Mouse (Mus musculus): ENCODE results near the gene Emc6. TPM values are rescaled to one million over a fixed set of nuclear protein-coding genes. Genes with fewer than 3 reads are reported as not detected.

The Emc6 gene
- polyA plus RNA-seq, 1 experiment, result 77.6 TPM

DNA sequence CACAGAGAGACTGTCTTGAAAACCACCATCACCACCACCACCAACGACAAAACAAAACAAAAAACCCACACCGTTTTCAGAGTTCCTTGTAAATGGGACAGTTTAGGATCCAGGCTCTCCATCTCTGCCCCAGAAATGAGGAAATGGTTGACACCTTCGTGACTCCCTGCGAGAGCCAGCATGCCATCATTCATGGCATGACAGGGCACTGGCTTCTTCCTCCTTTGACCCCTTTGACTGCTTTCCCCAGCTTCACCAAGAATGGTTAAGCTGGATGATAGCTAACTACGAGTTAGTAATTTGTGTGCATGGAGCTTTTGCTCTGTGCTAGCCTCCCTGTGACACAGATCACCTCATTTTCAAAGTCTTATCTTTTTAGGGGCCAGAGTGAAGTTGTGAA, 14.6 kb downstream of the Emc6 start:
- H3K27me3 ChIP-seq (replicated peaks; ENCODE audit: control insufficient read depth, insufficient read depth, low read length), result no peaks in the 10 kb centered on the region
- no peak overlapping the region for H3K4me3 ChIP-seq (ENCODE audit: insufficient read depth, low read depth, low read length)

GRCm38 (mm10) chr11:73161616-73162015, 15.2 kb downstream of the Emc6 start:
- peak overlapping the region; percentile 67; the same call in 1 of the 2 replicates for H3K27ac ChIP-seq (ENCODE audit: insufficient read depth, low read depth, low read length)
- H3K27me3 ChIP-seq (replicated peaks; ENCODE audit: control insufficient read depth, insufficient read depth, low read length), result no peaks in the 10 kb centered on the region
- H3K4me1 ChIP-seq (ENCODE audit: control insufficient read depth, insufficient read depth, low read length), result peaks cover 3% of the 10 kb centered on the region; the same call in 1 of the 2 replicates
- DNase-seq, result no peak
- 87% methylated on average over 4 of the region's 4 CpGs for WGBS
- TF ChIP-seq POLR2A (IDR thresholded peaks at IDR 0.05; ENCODE audit: low read depth, low read length) (no peak), CTCF (conservative IDR thresholded peaks at IDR 0.05; ENCODE audit: insufficient read depth, insufficient read length, low read depth, low read length) (no peak)
- H3K36me3 ChIP-seq (ENCODE audit: control insufficient read depth, insufficient read depth, low read length), result no peaks in the 10 kb centered on the region
- H3K4me3 ChIP-seq (ENCODE audit: insufficient read depth, low read depth, low read length), result no peak overlapping the region

More for the DNA sequence above, 14.6 kb downstream of the Emc6 start:
- H3K4me1 ChIP-seq (ENCODE audit: control insufficient read depth, insufficient read depth, low read length), result peaks cover 3% of the 10 kb centered on the region; the same call in 1 of the 2 replicates
- peak; percentile 51 for DNase-seq
- no peak overlapping the region for H3K27ac ChIP-seq (ENCODE audit: insufficient read depth, low read depth, low read length)
- TF ChIP-seq POLR2A (IDR thresholded peaks at IDR 0.05; ENCODE audit: low read depth, low read length), result no peak
- no peak for TF ChIP-seq CTCF (conservative IDR thresholded peaks at IDR 0.05; ENCODE audit: insufficient read depth, insufficient read length, low read depth, low read length)
- H3K36me3 ChIP-seq (ENCODE audit: control insufficient read depth, insufficient read depth, low read length), result no peaks in the 10 kb centered on the region
- 36% methylated on average over 5 of the region's 5 CpGs for WGBS

DNA sequence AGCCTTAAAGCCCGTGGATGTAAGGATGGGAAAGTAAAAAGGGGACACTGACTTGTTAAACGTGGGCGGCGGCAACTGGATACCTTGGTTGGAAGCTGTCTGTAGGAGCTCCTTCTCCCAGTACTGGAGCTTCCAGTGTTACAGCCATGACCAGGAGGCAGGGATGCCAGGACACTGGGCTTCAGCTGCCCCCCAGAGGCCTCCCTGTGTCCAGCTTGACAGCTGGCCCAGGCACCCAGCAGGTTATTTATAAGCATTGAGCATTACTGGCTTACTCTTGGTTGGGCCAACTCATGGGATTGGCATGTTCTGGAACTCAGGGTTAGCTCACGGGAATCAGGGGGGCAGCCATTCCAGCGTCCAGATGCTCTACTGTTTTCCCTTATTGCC, 16.0 kb downstream of the Emc6 start:
- peak; percentile 66 for DNase-seq
- Histone ChIP-seq H3K4me1 (ENCODE audit: control insufficient read depth, insufficient read depth, low read length) (peaks cover 6% of the 10 kb centered on the region; the same call in 1 of the 2 replicates), H3K36me3 (ENCODE audit: control insufficient read depth, insufficient read depth, low read length) (no peaks in the 10 kb centered on the region)

GRCm38 (mm10) chr11:73159957-73160810, 16.7 kb downstream of the Emc6 start, which contains the start of gene P2rx5:
Gene P2rx5, plus strand, starts transcription at chr11:73160421.
- H3K4me3 ChIP-seq (ENCODE audit: insufficient read depth, low read depth, low read length), result peak within 1 kb of the TSS; percentile 42
- no peaks in the 10 kb centered on the region for H3K36me3 ChIP-seq (ENCODE audit: control insufficient read depth, insufficient read depth, low read length)
- peak within 1 kb of the TSS; percentile 67 for H3K27ac ChIP-seq (ENCODE audit: insufficient read depth, low read depth, low read length)
- WGBS, result 5% methylated on average over 49 of the region's 49 CpGs
- no peaks in the 10 kb centered on the region for H3K27me3 ChIP-seq (replicated peaks; ENCODE audit: control insufficient read depth, insufficient read depth, low read length)
- peaks cover 6% of the 10 kb centered on the region; the same call in 1 of the 2 replicates for H3K4me1 ChIP-seq (ENCODE audit: control insufficient read depth, insufficient read depth, low read length)
- TF ChIP-seq CTCF (conservative IDR thresholded peaks at IDR 0.05; ENCODE audit: insufficient read depth, insufficient read length, low read depth, low read length) (no peak), POLR2A (IDR thresholded peaks at IDR 0.05; ENCODE audit: low read depth, low read length) (no peak)
- DNase-seq, result peak; percentile 78

More for the DNA sequence above, 16.0 kb downstream of the Emc6 start:
- no peak for TF ChIP-seq POLR2A (IDR thresholded peaks at IDR 0.05; ENCODE audit: low read depth, low read length)
- no peak for TF ChIP-seq CTCF (conservative IDR thresholded peaks at IDR 0.05; ENCODE audit: insufficient read depth, insufficient read length, low read depth, low read length)
- H3K4me3 ChIP-seq (ENCODE audit: insufficient read depth, low read depth, low read length), result peak overlapping the region; percentile 42
- WGBS, result 25% methylated on average over 6 of the region's 6 CpGs
- H3K27ac ChIP-seq (ENCODE audit: insufficient read depth, low read depth, low read length), result peak overlapping the region; percentile 67
- H3K27me3 ChIP-seq (replicated peaks; ENCODE audit: control insufficient read depth, insufficient read depth, low read length), result no peaks in the 10 kb centered on the region

DNA sequence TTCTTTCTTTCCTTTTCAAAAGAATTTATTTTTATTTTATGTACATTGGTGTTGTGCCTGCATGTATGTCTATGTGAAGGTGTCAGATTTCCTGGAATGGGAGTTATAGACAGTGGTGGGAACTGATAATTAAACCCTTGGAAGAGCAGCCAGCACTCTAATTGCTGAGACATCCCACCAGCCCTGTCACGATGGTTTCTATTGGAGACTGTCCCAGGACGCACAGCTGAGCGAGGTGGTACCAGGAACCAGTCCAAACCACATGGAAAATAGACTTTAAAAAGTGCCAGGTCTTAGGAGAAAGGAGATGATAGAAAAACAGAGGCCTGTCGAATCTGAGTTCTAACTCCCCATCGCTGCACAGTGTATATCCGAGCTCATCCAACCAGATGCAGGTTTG, 21.8 kb downstream of the Emc6 start:
- no peak overlapping the region for H3K4me3 ChIP-seq (ENCODE audit: insufficient read depth, low read depth, low read length)
- TF ChIP-seq CTCF (conservative IDR thresholded peaks at IDR 0.05; ENCODE audit: insufficient read depth, insufficient read length, low read depth, low read length) (no peak), POLR2A (IDR thresholded peaks at IDR 0.05; ENCODE audit: low read depth, low read length) (no peak)
- no peaks in the 10 kb centered on the region for H3K27me3 ChIP-seq (replicated peaks; ENCODE audit: control insufficient read depth, insufficient read depth, low read length)
- no peak for DNase-seq
- H3K27ac ChIP-seq (ENCODE audit: insufficient read depth, low read depth, low read length), result no peak overlapping the region
- H3K36me3 ChIP-seq (ENCODE audit: control insufficient read depth, insufficient read depth, low read length), result no peaks in the 10 kb centered on the region
- WGBS, result 75% methylated on average over 6 of the region's 6 CpGs
- 0 out of 2 replicates have a peak, but pooled peaks cover 3% of the 10 kb centered on the region for H3K4me1 ChIP-seq (ENCODE audit: control insufficient read depth, insufficient read depth, low read length)

GRCm38 (mm10) chr11:73148209-73148608, 28.6 kb downstream of the Emc6 start:
- Histone ChIP-seq H3K27me3 (replicated peaks; ENCODE audit: control insufficient read depth, insufficient read depth, low read length) (no peaks in the 10 kb centered on the region), H3K27ac (ENCODE audit: insufficient read depth, low read depth, low read length) (no peak overlapping the region), H3K36me3 (ENCODE audit: control insufficient read depth, insufficient read depth, low read length) (no peaks in the 10 kb centered on the region), H3K4me1 (ENCODE audit: control insufficient read depth, insufficient read depth, low read length) (peaks cover 2% of the 10 kb centered on the region; the same call in 1 of the 2 replicates), H3K4me3 (ENCODE audit: insufficient read depth, low read depth, low read length) (no peak overlapping the region)
- no peak for DNase-seq
- TF ChIP-seq POLR2A (IDR thresholded peaks at IDR 0.05; ENCODE audit: low read depth, low read length) (no peak), CTCF (conservative IDR thresholded peaks at IDR 0.05; ENCODE audit: insufficient read depth, insufficient read length, low read depth, low read length) (no peak)
- 86% methylated on average over 9 of the region's 9 CpGs for WGBS

GRCm38 (mm10) chr11:73146975-73147365, 29.9 kb downstream of the Emc6 start:
- TF ChIP-seq CTCF (conservative IDR thresholded peaks at IDR 0.05; ENCODE audit: insufficient read depth, insufficient read length, low read depth, low read length), result no peak
- no peak for TF ChIP-seq POLR2A (IDR thresholded peaks at IDR 0.05; ENCODE audit: low read depth, low read length)
- H3K27ac ChIP-seq (ENCODE audit: insufficient read depth, low read depth, low read length), result peak overlapping the region; percentile 36; the same call in 1 of the 2 replicates
- whole genome bisulfite sequencing, result 57% methylated on average over 7 of the region's 7 CpGs
- no peaks in the 10 kb centered on the region for H3K36me3 ChIP-seq (ENCODE audit: control insufficient read depth, insufficient read depth, low read length)
- peaks cover 2% of the 10 kb centered on the region; the same call in 1 of the 2 replicates for H3K4me1 ChIP-seq (ENCODE audit: control insufficient read depth, insufficient read depth, low read length)
- DNase-seq, result no peak
- no peak overlapping the region for H3K4me3 ChIP-seq (ENCODE audit: insufficient read depth, low read depth, low read length)
- H3K27me3 ChIP-seq (replicated peaks; ENCODE audit: control insufficient read depth, insufficient read depth, low read length), result no peaks in the 10 kb centered on the region

All from kidney, adult 2 months (tissue).